Mouse (Mus musculus): ENCODE data around the gene Cmklr1. TPM values are rescaled to one million over a fixed set of nuclear protein-coding genes. Genes with fewer than 3 reads are reported as not detected.

The Cmklr1 gene
- polyA plus RNA-seq, 1 experiment from 2014 or later, result 7.8 TPM

- ATAC-seq (ENCODE audit: low read depth) (no peak), DNase-seq (ENCODE audit: low spot score) (no peak)
- H3K9me3 ChIP-seq (ENCODE audit: control insufficient read depth, low read length), result no peaks in the 10 kb centered on the region
- H3K27me3 ChIP-seq (replicated peaks; ENCODE audit: control insufficient read depth, insufficient read depth, low read length), result no peaks in the 10 kb centered on the region
- peaks cover 13% of the 10 kb centered on the region; the same call in 1 of the 2 replicates for H3K4me1 ChIP-seq (ENCODE audit: control insufficient read depth, insufficient read depth, low read length)
- no peak overlapping the region for H3K4me2 ChIP-seq (ENCODE audit: low read depth, low read length)
- H3K9ac ChIP-seq (ENCODE audit: low read depth, low read length), result no peak overlapping the region
- 70% methylated on average over 5 of the region's 5 CpGs for WGBS
- 0 out of 2 replicates have a peak, but pooled peaks cover 8% of the 10 kb centered on the region for H3K36me3 ChIP-seq (ENCODE audit: control insufficient read depth, insufficient read depth, low read length)
- H3K4me3 ChIP-seq (ENCODE audit: low read depth, low read length), result no peak overlapping the region
- no peak overlapping the region for H3K27ac ChIP-seq (replicated peaks; ENCODE audit: low read depth, low read length)
Measured at GRCm38 (mm10) chr5:113609891-113610290, 40.3 kb downstream of the Cmklr1 start.

GRCm38 (mm10) chr5:113608511-113608910, 41.7 kb downstream of the Cmklr1 start:
- Histone ChIP-seq H3K4me1 (ENCODE audit: control insufficient read depth, insufficient read depth, low read length) (peaks cover 13% of the 10 kb centered on the region; the same call in 1 of the 2 replicates), H3K27ac (replicated peaks; ENCODE audit: low read depth, low read length) (peak overlapping the region; percentile 55; the same call in 1 of the 2 replicates), H3K9ac (ENCODE audit: low read depth, low read length) (no peak overlapping the region), H3K27me3 (replicated peaks; ENCODE audit: control insufficient read depth, insufficient read depth, low read length) (no peaks in the 10 kb centered on the region), H3K4me3 (ENCODE audit: low read depth, low read length) (no peak overlapping the region), H3K4me2 (ENCODE audit: low read depth, low read length) (no peak overlapping the region), H3K36me3 (ENCODE audit: control insufficient read depth, insufficient read depth, low read length) (no peaks in the 10 kb centered on the region), H3K9me3 (ENCODE audit: control insufficient read depth, low read length) (no peaks in the 10 kb centered on the region)
- DNase-seq (ENCODE audit: low spot score) (no peak), ATAC-seq (ENCODE audit: low read depth) (no peak)
- 79% methylated on average over 8 of the region's 8 CpGs for WGBS

GRCm38 (mm10) chr5:113607941-113608431, 42.2 kb downstream of the Cmklr1 start:
- peak; percentile 80 for DNase-seq (ENCODE audit: low spot score)
- WGBS, result 18% methylated on average over 13 of the region's 13 CpGs
- H3K9ac ChIP-seq (ENCODE audit: low read depth, low read length), result no peak overlapping the region

GRCm38 (mm10) chr5:113606961-113607785, 43.1 kb downstream of the Cmklr1 start:
- H3K4me2 ChIP-seq (ENCODE audit: low read depth, low read length), result no peak overlapping the region
- no peak overlapping the region for H3K4me3 ChIP-seq (ENCODE audit: low read depth, low read length)
- DNase-seq (ENCODE audit: low spot score), result peak; percentile 44
- peak overlapping the region; percentile 55 for H3K27ac ChIP-seq (replicated peaks; ENCODE audit: low read depth, low read length)
- ATAC-seq (ENCODE audit: low read depth), result no peak
- no peaks in the 10 kb centered on the region for H3K9me3 ChIP-seq (ENCODE audit: control insufficient read depth, low read length)
- H3K9ac ChIP-seq (ENCODE audit: low read depth, low read length), result no peak overlapping the region
- H3K36me3 ChIP-seq (ENCODE audit: control insufficient read depth, insufficient read depth, low read length), result no peaks in the 10 kb centered on the region
- 73% methylated on average over 8 of the region's 8 CpGs for WGBS
- H3K27me3 ChIP-seq (replicated peaks; ENCODE audit: control insufficient read depth, insufficient read depth, low read length), result no peaks in the 10 kb centered on the region
- H3K4me1 ChIP-seq (ENCODE audit: control insufficient read depth, insufficient read depth, low read length), result peaks cover 13% of the 10 kb centered on the region; the same call in 1 of the 2 replicates

More at GRCm38 (mm10) chr5:113607941-113608431, 42.2 kb downstream of the Cmklr1 start:
- Histone ChIP-seq H3K27me3 (replicated peaks; ENCODE audit: control insufficient read depth, insufficient read depth, low read length) (no peaks in the 10 kb centered on the region), H3K9me3 (ENCODE audit: control insufficient read depth, low read length) (no peaks in the 10 kb centered on the region), H3K36me3 (ENCODE audit: control insufficient read depth, insufficient read depth, low read length) (no peaks in the 10 kb centered on the region), H3K27ac (replicated peaks; ENCODE audit: low read depth, low read length) (peak overlapping the region; percentile 55), H3K4me1 (ENCODE audit: control insufficient read depth, insufficient read depth, low read length) (peaks cover 13% of the 10 kb centered on the region; the same call in 1 of the 2 replicates), H3K4me3 (ENCODE audit: low read depth, low read length) (no peak overlapping the region), H3K4me2 (ENCODE audit: low read depth, low read length) (peak overlapping the region; percentile 14; the same call in 1 of the 2 replicates)
- ATAC-seq (ENCODE audit: low read depth), result peak; percentile 54

- DNase-seq (ENCODE audit: low spot score) (no peak), ATAC-seq (ENCODE audit: low read depth) (no peak)
- Histone ChIP-seq H3K27me3 (replicated peaks; ENCODE audit: control insufficient read depth, insufficient read depth, low read length) (no peaks in the 10 kb centered on the region), H3K4me3 (ENCODE audit: low read depth, low read length) (no peak overlapping the region), H3K4me2 (ENCODE audit: low read depth, low read length) (no peak overlapping the region), H3K36me3 (ENCODE audit: control insufficient read depth, insufficient read depth, low read length) (no peaks in the 10 kb centered on the region), H3K9ac (ENCODE audit: low read depth, low read length) (no peak overlapping the region), H3K27ac (replicated peaks; ENCODE audit: low read depth, low read length) (no peak overlapping the region), H3K9me3 (ENCODE audit: control insufficient read depth, low read length) (no peaks in the 10 kb centered on the region), H3K4me1 (ENCODE audit: control insufficient read depth, insufficient read depth, low read length) (peaks cover 13% of the 10 kb centered on the region; the same call in 1 of the 2 replicates)
- WGBS, result 63% methylated on average over 3 of the region's 3 CpGs
Measured at GRCm38 (mm10) chr5:113606121-113606520, 44.1 kb downstream of the Cmklr1 start.

- no peaks in the 10 kb centered on the region for H3K27me3 ChIP-seq (replicated peaks; ENCODE audit: control insufficient read depth, insufficient read depth, low read length)
- H3K4me3 ChIP-seq (ENCODE audit: low read depth, low read length), result no peak overlapping the region
- no peak overlapping the region for H3K27ac ChIP-seq (replicated peaks; ENCODE audit: low read depth, low read length)
- peaks cover 13% of the 10 kb centered on the region; the same call in 1 of the 2 replicates for H3K4me1 ChIP-seq (ENCODE audit: control insufficient read depth, insufficient read depth, low read length)
- no peaks in the 10 kb centered on the region for H3K9me3 ChIP-seq (ENCODE audit: control insufficient read depth, low read length)
- DNase-seq (ENCODE audit: low spot score) (no peak), ATAC-seq (ENCODE audit: low read depth) (no peak)
- WGBS, result 64% methylated on average over 4 of the region's 4 CpGs
- no peak overlapping the region for H3K9ac ChIP-seq (ENCODE audit: low read depth, low read length)
- no peaks in the 10 kb centered on the region for H3K36me3 ChIP-seq (ENCODE audit: control insufficient read depth, insufficient read depth, low read length)
- no peak overlapping the region for H3K4me2 ChIP-seq (ENCODE audit: low read depth, low read length)
Measured at GRCm38 (mm10) chr5:113604758-113605157, 45.5 kb downstream of the Cmklr1 start.

- DNase-seq (ENCODE audit: low spot score), result no peak
- Histone ChIP-seq H3K27ac (replicated peaks; ENCODE audit: low read depth, low read length) (no peak overlapping the region), H3K4me1 (ENCODE audit: control insufficient read depth, insufficient read depth, low read length) (peaks cover 13% of the 10 kb centered on the region; the same call in 1 of the 2 replicates), H3K36me3 (ENCODE audit: control insufficient read depth, insufficient read depth, low read length) (no peaks in the 10 kb centered on the region), H3K4me3 (ENCODE audit: low read depth, low read length) (no peak overlapping the region), H3K4me2 (ENCODE audit: low read depth, low read length) (no peak overlapping the region), H3K9ac (ENCODE audit: low read depth, low read length) (no peak overlapping the region), H3K9me3 (ENCODE audit: control insufficient read depth, low read length) (no peaks in the 10 kb centered on the region), H3K27me3 (replicated peaks; ENCODE audit: control insufficient read depth, insufficient read depth, low read length) (no peaks in the 10 kb centered on the region)
- ATAC-seq (ENCODE audit: low read depth), result no peak
- WGBS, result 75% methylated on average over 9 of the region's 9 CpGs
Measured at GRCm38 (mm10) chr5:113603471-113603870, 46.8 kb downstream of the Cmklr1 start.

- WGBS, result 43% methylated on average over 4 of the region's 4 CpGs
- no peaks in the 10 kb centered on the region for H3K36me3 ChIP-seq (ENCODE audit: control insufficient read depth, insufficient read depth, low read length)
- H3K4me1 ChIP-seq (ENCODE audit: control insufficient read depth, insufficient read depth, low read length), result no peaks in the 10 kb centered on the region; the same call in 1 of the 2 replicates
- peak; percentile 54 for DNase-seq (ENCODE audit: low spot score)
- H3K27me3 ChIP-seq (replicated peaks; ENCODE audit: control insufficient read depth, insufficient read depth, low read length), result no peaks in the 10 kb centered on the region
- no peak overlapping the region for H3K9ac ChIP-seq (ENCODE audit: low read depth, low read length)
- H3K27ac ChIP-seq (replicated peaks; ENCODE audit: low read depth, low read length), result peak overlapping the region; percentile 18; the same call in 1 of the 2 replicates
- no peak overlapping the region for H3K4me2 ChIP-seq (ENCODE audit: low read depth, low read length)
- no peak overlapping the region for H3K4me3 ChIP-seq (ENCODE audit: low read depth, low read length)
- no peaks in the 10 kb centered on the region for H3K9me3 ChIP-seq (ENCODE audit: control insufficient read depth, low read length)
- ATAC-seq (ENCODE audit: low read depth), result 0 out of 2 replicates have a peak, but pooled peaks have one; percentile 15
Measured at GRCm38 (mm10) chr5:113600803-113601202, 49.4 kb downstream of the Cmklr1 start.

All from embryonic facial prominence, embryonic 14.5 days (tissue).